Mouse (Mus musculus): Measurements from ENCODE around the gene Gm38392. TPM values are rescaled to one million over a fixed set of nuclear protein-coding genes. Genes with fewer than 3 reads are reported as not detected.
A peak's percentile ranks its signal among the peaks of the same experiment; 100 is the strongest.

Gm38392 gene
- total RNA-seq, 2 experiments from 2014 or later, result 0.99 to 1.5 TPM

GRCm38 (mm10) chr3:88237161-88237555 is 49.9 kb downstream of the Gm38392 start:
- DNase-seq, result no peak

DNA sequence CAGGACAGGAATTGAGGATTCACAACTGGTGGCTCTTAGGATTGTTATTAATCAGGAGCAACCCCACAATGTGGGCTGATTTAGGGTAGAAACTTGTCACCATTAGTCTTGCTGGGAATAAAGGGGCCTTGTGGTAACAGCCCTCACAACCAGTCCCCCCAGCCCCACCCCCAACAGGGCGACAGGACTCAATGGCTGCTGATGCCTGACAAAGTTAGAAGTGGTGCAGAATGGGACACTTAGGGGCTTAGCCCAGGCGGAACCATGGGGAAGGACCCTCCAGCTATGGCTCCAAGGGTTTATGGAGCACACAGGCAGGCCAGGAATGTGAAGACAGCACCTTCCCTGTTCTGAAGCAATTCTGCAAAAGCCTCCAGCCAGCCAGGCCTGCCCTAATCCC is 51.4 kb downstream of the Gm38392 start:
- DNase-seq, result no peak

DNA sequence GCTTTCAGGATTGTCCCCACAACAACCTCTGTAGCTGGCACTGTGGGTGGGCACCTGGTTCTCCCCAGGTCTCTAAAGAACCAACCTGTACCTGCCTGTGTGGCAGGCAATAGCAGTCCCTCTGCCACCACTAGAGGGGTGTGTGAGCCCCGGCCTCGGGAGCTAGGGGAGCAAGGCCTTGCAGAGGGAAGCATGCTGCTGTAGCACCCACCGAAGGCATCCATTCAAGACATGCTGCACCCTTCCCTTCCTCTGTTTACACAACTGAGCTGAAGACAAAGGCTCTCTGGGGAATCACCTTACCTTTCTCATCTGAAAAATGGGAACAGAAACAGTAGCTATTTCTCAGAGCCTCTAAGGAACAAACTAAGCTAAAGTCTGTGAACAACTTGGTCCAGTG is 51.8 kb downstream of the Gm38392 start:
- DNase-seq, result no peak

DNA sequence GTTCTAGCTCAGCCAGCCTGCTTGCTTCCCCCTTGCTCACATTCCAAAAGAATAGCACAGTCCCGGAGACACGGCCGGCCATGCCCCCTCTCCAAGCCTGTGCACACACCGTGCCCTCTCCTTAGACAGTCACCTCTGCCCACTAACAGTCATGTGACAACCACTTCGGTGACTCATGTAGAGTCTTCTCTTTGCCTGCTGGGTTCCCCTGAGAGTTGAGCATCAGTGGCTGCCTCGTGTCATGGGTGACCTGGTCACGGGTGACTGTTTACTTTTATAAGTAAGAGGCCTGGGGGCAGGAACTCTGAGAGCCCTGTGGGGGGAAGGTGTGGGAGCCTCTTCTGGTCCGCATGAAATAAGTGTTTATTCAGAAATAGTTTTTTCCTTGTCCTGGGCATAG is 53.0 kb downstream of the Gm38392 start:
- no peak for DNase-seq

DNA sequence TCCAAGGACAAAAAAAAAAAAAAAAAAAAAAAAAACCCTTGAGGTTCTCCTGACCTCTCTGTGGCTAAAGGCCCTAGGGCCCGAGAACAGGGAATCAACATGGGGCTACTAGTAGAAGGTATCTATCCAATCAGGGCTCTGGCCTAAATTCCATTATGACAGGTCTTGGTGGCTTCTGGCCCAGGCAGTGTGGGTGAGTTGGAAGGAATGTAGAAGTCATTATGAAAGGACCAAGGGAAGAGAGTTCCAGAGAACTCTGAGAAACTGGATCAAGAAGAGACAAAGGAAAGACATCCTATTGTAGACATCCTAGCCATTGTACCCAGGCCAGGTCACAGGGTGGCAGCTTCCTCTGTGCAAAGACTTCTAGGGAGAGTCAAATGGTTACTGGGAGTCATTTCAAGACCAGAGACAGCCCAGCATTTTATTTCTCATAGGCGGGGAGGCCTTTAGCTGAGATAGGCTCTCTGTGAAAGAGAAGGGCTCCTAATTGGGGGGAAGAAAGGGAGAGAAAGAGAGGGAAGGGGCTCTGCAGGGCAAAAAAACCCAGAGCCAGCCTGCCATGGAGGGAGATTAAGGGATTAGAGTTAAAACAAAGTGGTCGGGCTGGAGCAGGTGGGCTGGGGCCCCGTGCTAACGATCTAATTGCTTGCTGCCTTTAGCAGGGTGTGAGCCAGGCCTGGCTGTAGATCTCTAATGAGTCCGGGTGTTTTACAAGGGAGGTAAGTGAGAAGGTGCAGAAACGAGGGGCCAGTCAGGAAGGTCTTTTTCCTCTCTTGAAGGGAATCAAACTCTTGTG is 54.0 kb downstream of the Gm38392 start:
- DNase-seq, result no peak

GRCm38 (mm10) chr3:88232301-88232702 is 54.7 kb downstream of the Gm38392 start:
- no peak for DNase-seq

DNA sequence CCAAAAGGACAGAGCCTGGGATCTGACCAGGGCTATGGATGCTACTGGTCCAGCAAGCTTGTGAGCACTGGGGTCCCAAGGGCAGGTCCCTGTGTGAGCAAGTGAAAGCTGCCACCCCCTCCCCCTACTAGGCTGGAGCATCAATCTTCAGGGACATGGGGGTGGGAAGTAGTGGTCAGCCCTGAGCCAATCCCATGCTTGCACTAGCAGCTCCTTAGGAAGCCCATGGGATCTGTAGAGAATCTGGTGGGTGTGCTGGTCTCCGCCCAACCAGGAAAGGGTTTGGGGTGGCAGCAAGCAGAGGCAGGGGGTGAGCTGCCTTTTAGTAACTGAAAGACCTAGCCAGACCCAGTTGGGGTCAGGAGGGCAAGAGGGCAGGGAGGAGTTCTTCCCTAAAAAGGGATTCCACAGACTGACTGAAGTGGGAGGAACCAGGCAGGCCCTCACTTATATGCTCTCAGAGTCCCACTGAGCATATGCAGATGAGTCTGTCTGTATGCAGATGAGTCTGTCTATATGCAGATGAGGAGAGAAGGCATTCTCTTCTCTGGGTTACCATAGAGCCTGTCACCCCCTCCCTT is 55.9 kb downstream of the Gm38392 start:
- DNase-seq, result no peak

DNA sequence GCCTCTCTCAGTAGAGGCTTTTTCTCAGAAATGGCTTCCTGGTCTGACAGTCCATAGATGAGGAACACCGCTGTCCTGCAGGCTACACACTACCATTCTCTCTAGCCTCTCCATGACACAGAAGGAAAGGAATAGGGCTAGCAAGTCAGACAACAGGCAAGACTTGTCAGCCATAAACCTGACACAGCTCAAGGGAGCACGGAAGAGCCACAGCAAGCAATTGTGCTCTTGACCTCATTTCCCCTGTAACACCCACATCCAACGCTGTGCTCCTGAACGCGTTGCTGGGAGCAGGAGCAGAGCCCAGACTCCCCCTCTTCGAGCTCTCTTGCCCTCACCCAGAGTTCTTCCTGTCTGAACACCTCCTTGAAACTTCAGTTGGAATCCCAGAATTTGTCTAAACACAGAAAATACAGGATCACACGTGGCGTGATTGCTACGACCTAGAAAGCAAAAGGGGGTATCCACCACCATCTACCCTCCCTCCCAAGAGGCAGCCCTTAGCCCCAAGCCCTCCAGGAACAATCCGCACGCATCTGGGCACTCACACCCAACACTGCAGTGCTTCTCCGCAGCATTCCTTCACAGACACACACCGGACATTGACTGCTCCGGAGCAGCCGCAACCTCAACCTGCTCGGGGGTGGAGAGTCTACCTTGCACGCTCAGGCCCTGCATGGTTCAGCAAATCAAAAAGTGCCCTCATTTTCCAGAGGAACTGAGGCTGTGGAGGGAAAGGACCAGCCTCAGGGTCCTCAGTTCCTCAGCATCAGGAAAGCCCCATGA is 56.6 kb downstream of the Gm38392 start:
- no peak for DNase-seq

DNA sequence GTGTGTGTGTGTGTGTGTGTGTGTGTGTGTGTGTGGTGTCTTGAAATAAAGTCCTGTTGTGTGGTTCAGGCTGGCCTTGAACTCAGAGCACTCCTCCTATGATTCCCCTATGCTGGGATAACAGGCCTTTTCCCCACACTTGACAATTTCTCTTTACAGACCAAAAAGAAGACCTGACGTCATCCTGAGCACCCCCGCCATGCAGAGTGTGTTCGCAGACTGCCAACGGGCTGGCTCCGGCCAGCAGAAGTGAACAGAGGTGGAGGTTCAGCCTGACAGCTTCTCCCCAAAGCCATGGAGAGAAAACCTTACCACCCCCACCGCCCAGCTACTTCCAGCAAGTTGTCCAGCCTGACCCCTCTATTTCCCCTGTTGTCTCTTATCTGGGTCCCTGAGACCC is 57.5 kb downstream of the Gm38392 start:
- DNase-seq, result no peak

DNA sequence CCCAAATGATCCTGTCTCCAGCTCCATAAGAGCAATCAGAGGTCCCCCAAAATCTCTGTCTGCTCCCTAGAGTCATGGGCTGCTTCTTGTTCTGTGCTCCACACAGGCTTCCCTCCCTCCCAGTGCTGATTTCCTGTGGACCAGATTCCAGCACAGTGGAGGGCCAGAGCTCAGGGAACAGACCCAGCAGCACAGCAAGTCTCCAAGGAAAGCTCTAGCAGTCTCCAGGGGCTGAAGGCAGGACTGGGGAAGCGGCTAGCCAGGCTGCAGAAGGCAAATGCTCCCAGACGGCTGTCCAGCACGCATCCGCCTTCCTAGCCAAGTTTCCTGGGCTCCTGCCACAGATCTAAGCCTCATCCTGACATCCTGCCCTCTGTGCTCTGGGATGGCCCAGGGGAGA is 58.1 kb downstream of the Gm38392 start:
- DNase-seq, result no peak

DNA sequence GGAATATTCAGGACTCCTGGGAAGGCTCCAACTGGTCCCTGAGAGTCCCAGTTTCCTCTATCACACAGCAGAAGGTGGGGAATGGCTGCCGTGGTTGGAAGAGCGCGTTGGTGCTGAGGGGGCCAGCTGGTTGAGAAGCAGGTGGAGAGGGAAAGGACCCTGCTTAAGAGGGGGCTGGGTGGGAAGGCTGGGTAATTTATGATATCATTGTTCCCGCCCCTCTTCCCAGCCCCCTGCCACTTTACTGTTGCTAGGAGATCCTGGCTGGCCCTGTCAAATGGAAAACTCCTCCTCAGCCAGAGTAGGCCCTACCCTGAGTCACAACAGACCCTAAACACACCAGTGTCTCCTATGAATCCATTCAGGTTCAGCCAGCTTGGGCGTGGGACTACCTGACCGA is 59.0 kb downstream of the Gm38392 start:
- DNase-seq, result no peak

GRCm38 (mm10) chr3:88227260-88227659 is 59.8 kb downstream of the Gm38392 start:
- no peak for DNase-seq

GRCm38 (mm10) chr3:88226101-88226845 is 60.7 kb downstream of the Gm38392 start:
- no peak for DNase-seq

GRCm38 (mm10) chr3:88224929-88225328 is 62.1 kb downstream of the Gm38392 start:
- DNase-seq, result no peak

DNA sequence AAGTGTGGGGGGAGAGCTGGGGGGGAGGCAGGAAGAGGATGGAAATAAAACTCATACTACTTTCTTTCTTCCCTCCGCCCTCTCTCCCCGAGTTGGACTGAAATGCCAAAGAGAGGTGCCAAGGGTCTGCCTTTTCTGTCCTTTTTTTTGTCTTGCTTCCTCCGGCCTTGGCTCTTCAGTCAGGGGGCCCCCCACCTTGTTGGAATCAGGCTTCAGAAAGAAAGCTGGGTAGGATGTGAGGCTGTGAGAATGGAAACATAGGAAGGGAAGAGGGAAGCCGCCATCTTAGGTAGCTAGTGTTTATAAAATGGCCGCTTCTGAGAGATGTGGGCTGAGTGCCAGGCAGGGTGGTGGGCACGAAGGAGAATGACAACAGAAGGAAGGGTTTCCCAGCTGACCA is 64.6 kb downstream of the Gm38392 start:
- DNase-seq, result no peak

- no peak for DNase-seq
These were observed 65.3 kb downstream of the Gm38392 start for GRCm38 (mm10) chr3:88221519-88222390.

DNA sequence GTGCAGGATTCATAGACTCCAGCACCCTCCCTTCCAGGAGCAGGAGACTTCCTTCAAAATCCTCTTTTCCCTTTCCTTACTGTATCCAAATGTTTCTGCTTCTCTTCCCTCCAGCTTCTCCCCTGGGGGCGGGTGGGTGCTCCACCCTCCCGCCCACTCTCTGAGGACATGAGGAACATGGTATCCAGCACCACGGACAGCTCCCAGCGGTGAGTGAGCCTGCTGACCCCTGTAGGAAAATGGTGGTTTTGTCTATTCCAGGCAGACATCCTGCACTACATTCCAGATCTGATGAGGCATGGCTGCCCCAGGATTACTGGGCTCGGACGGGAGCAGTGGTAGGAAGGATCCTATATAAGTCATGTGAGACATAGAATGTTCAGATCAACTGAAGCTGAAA is 66.2 kb downstream of the Gm38392 start:
- DNase-seq, result peak; percentile 87 to 89

GRCm38 (mm10) chr3:88219940-88220339 is 67.1 kb downstream of the Gm38392 start:
- no peak for DNase-seq

GRCm38 (mm10) chr3:88217679-88218078 is 69.3 kb downstream of the Gm38392 start:
- DNase-seq, result no peak

DNA sequence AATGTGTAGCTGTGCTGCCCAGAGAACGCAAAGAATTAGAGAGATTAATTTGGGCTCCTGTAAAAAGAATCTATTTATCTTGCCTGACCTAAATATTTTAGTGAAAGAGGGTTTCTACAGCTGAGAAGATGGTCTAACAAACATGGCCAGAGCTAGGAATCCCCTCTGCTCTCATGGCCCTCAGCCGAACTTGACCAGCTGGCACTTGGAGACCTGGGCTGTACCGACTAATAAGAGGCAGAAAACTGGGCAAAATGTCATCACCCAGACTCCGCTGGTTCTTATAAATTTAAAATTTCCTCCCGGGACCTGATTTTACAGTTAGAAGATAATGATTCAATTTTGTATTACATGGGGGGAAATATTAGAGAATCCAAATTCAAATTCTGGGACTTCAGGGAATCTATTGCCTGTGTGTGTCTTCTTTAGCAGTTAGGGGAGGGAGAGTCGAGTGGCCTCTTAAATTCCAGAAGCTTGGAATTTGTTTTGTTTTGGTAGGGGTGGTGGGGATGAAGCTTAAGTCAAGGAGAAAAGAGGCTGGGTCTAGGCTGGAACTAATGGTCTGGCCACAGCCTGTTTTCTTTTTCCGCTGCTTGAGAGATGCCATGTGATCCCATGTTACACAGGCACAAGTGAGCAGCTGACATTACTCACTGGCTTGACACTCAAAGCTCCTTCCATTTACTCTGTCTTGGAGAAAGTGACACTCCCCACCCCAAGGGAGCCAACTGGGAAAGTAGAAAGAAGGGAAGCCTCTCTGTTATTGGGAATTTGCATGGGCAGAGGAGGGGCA is 70.3 kb downstream of the Gm38392 start:
- no peak for DNase-seq

- no peak for DNase-seq
These were observed 70.9 kb downstream of the Gm38392 start for GRCm38 (mm10) chr3:88216116-88216515.

Data from adrenal gland, postnatal 36 days (tissue).